Mouse (Mus musculus) limb, embryonic 13.5 days (tissue): ENCODE data around the gene Tmem274. TPM values are rescaled to one million over a fixed set of nuclear protein-coding genes. Genes with fewer than 3 reads are reported as not detected.

Experiments used
- polyA plus RNA-seq: library from polyadenylated mRNA; unstranded; fragments of >200 nt; fragmentation: Nextera tagmentation; extraction: Ambion mirVana; gene quantifications from 2 replicates; pipeline ENCODE4 v1.2.1, GENCODE M21; 2015

Gene Tmem274
- polyA plus RNA-seq, 1 experiment from 2014 or later: 0.99 TPM

Other genes with a start within 250 kb of the Tmem274 start
- 49.2 and 50.2 TPM in 2 replicates for gene Kif1b, start 169.7 kb upstream of the Tmem274 start, polyA plus RNA-seq
- 47.5 and 53.9 TPM in 2 replicates for gene Ube4b, start 50.6 kb upstream of the Tmem274 start, polyA plus RNA-seq
- gene Rbp7, start 22.4 kb upstream of the Tmem274 start, polyA plus RNA-seq: 0.37 and 0.41 TPM in 2 replicates
- gene Nmnat1, start 7.8 kb downstream of the Tmem274 start, polyA plus RNA-seq: 10.5 and 12.4 TPM in 2 replicates
- 55.8 and 62.5 TPM in 2 replicates for gene Lzic, start 7.9 kb downstream of the Tmem274 start, polyA plus RNA-seq
- 80.3 and 83.9 TPM in 2 replicates for gene Ctnnbip1, start 40.9 kb downstream of the Tmem274 start, polyA plus RNA-seq
- gene Clstn1, start 109.1 kb downstream of the Tmem274 start, polyA plus RNA-seq: 45.2 and 48.1 TPM in 2 replicates
- 4.7 and 5.0 TPM in 2 replicates for gene Pik3cd, start 225.2 kb downstream of the Tmem274 start, polyA plus RNA-seq